Mouse (Mus musculus) left cerebral cortex, postnatal 36 days (tissue): ENCODE results near the gene Pdcd6. TPM values are rescaled to one million over a fixed set of nuclear protein-coding genes. Genes with fewer than 3 reads are reported as not detected.

Source experiments
- DNase-seq, 2 experiments: peaks; one replicate each; pipeline ENCODE4 v3.0.0; 2021 to 2022; ENCODE audit warnings: low spot score in 2 of 2, mixed read lengths in 1 of 2
- intact Hi-C: fragments of 180-260 bp; cut with DNase I; formaldehyde crosslinking; loops from one replicate; pipeline ENCODE4 v1.15.1; 2025
- total RNA-seq, 2 experiments: library from RNA; stranded (reverse); gene quantifications; 2 replicates each; pipeline ENCODE4 v1.2.3; 2021

Pdcd6 gene
- total RNA-seq, 2 experiments from 2014 or later: 80.6 to 87.7 TPM

DNA sequence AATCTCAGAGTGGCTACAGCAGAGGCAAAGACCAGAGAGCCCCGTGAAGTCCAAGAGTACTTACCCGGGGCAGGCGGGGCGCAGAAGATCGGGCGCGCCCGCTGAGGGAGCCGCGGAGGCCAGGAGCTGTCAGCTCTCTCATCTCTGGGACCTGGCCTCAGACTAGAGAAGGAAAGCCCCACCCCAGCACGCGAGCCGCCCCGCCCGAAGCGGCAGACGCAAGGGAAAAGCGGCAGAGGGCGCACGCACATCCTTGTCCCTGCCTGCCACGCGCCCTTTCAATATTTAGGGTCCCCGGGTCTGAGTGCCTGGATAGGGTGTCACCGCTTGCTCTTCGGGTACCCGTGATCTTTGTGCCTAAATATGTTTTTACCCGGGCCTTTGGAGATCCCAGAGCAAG lies 25.2 kb downstream of the Pdcd6 start, which contains the start of gene Ahrr:
TSS of gene Ahrr (minus strand) at position 165 of the 400 bp plus-strand sequence.
- intact Hi-C loops: no loop called here
- peak; percentile 23 to 46 for DNase-seq

DNA sequence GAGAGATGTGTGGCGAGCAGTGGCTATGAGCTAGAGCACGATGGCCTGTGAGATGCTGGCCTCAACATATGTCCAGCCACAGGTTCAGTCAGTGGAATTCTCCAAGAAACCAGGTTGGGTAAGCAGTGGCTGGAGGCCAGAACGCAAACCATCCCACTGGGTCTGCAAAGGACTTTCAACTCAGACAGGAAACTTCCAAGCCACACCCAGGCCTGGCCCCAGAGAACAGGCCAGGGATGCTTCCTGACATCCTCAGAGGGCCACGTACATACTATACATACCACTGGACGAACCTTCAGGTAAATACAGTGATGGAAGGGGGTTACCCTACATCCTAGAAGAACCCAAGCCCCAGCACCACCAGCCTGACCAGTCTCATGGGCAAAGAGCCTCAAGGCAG lies 27.7 kb downstream of the Pdcd6 start:
- no peak for DNase-seq
- intact Hi-C loops: no loop called here

- DNase-seq: no peak
- intact Hi-C loops: no loop called here
Observed at GRCm38 (mm10) chr13:74282299-74282698, 35.1 kb downstream of the Pdcd6 start.

GRCm38 (mm10) chr13:74275726-74276125 lies 41.7 kb downstream of the Pdcd6 start:
- intact Hi-C loops: no loop called here
- DNase-seq: no peak

DNA sequence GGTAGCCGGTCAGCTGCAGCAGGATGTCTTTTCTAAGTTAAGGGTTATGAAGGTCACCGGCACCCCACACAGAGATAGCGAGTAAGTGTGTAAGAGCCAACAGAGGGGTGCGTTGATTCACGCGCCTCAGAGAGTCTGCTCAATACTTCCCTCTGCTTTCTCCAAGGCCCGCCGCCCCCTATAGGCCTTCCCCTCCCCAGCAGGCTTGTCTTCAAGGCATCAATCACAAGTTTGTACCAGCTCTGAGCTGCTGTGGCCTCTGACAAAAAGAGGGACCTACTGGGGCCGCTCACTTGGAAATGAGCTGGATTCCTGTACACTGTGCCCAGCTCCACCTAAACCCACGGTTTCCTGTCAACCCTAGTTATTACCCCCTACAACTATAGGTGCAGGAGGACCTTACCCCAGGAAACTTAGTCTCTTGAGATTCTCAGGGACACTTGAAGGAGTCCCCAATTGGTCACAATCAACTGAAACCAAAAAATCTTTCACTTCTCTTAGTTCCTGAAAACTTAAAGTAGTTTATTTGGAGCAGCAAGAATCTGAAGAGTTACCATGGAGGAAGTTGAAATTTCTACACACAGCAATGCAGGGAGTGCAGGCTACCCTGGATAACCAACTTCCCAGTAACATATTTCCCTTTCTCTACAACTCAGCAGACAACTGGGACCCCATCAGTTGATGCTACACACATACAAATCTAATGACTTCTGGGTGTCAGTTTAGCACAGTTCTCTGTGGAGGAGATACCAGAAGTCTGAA lies 57.0 kb downstream of the Pdcd6 start:
- intact Hi-C loops: no loop called here

GRCm38 (mm10) chr13:74259460-74260230 lies 57.7 kb downstream of the Pdcd6 start:
- intact Hi-C loops: no loop called here
- peak; percentile 39 to 42 for DNase-seq

More for the DNA sequence above, 57.0 kb downstream of the Pdcd6 start:
- DNase-seq: peak in 1 of 2 experiments; percentile 32

Other genes with a start within 250 kb of the Pdcd6 start
- gene Slc9a3, start 196.1 kb downstream of the Pdcd6 start, total RNA-seq: 1 to 10 TPM; 1.4 to 2.4 TPM
- gene Exoc3, start 108.8 kb downstream of the Pdcd6 start, total RNA-seq: 10 to 100 TPM; 72.1 to 82.8 TPM
- under 1 TPM; 0.64 to 0.70 TPM for gene Ahrr, start 25.2 kb downstream of the Pdcd6 start, total RNA-seq
- 100 to 1,000 TPM; 287 to 333 TPM for gene Sdha, start 32.7 kb upstream of the Pdcd6 start, total RNA-seq
- 10 to 100 TPM; 83.1 to 98.0 TPM for gene Ccdc127, start 32.7 kb upstream of the Pdcd6 start, total RNA-seq
- not detected for gene Lrrc14b, start 46.4 kb upstream of the Pdcd6 start, total RNA-seq
- 1 to 10 TPM; 3.8 to 5.1 TPM for gene Zfp72, start 73.3 kb upstream of the Pdcd6 start, total RNA-seq
- 100 to 1,000 TPM; 171 to 174 TPM for gene Ftl1-ps1, start 82.1 kb upstream of the Pdcd6 start, total RNA-seq
- gene Zfp825, start 176.4 kb upstream of the Pdcd6 start, total RNA-seq: 1 to 10 TPM; 7.4 to 7.7 TPM